Mouse (Mus musculus) neural tube, embryonic 11.5 days (tissue): Measurements from ENCODE around the gene Trub1. TPM values are rescaled to one million over a fixed set of nuclear protein-coding genes. Genes with fewer than 3 reads are reported as not detected.

Experiments
- ATAC-seq: fragments of 200-750 bp; cut with Nextera tagmentation; 2 replicates; pipeline ENCODE4 v1.8.0; 2017; ENCODE audit warnings: moderate number of reproducible peaks, mild to moderate bottlenecking, moderate TSS enrichment, moderate library complexity; ENCODE audit not compliant: insufficient read depth, low FRiP score, low TSS enrichment
- DNase-seq: peaks from one replicate; pipeline ENCODE4 v3.0.0-alpha.2; 2015; ENCODE audit warnings: low spot score
- H3K27ac ChIP-seq: fragments of 300-500 bp; sonication (generic); 2 replicates; pipeline ENCODE4 v1.5.1; 2014; ENCODE audit warnings: low read depth, mild to moderate bottlenecking, low read length
- H3K27me3 ChIP-seq: fragments of 300-500 bp; sonication (generic); 2 replicates; pipeline ENCODE4 v1.6.1; 2014; ENCODE audit warnings: mild to moderate bottlenecking, low read length, mixed read lengths; ENCODE audit not compliant: control insufficient read depth, insufficient read depth
- H3K36me3 ChIP-seq: fragments of 300-500 bp; sonication (generic); 2 replicates; pipeline ENCODE4 v1.6.1; 2014; ENCODE audit warnings: mild to moderate bottlenecking, low read length, moderate library complexity, mixed read lengths; ENCODE audit not compliant: control insufficient read depth, insufficient read depth
- H3K4me1 ChIP-seq: fragments of 300-500 bp; sonication (generic); 2 replicates; pipeline ENCODE4 v1.6.1; 2014; ENCODE audit warnings: low read length, mixed read lengths; ENCODE audit not compliant: control insufficient read depth, insufficient read depth
- H3K4me2 ChIP-seq: fragments of 300-500 bp; sonication (generic); 2 replicates; pipeline ENCODE4 v1.6.1; 2014; ENCODE audit warnings: low read depth, mild to moderate bottlenecking, moderate library complexity
- H3K4me3 ChIP-seq: fragments of 300-500 bp; sonication (generic); 2 replicates; pipeline ENCODE4 v1.5.1; 2014; ENCODE audit warnings: low read depth, low read length
- H3K9ac ChIP-seq: fragments of 300-500 bp; sonication (generic); 2 replicates; pipeline ENCODE4 v1.6.1; 2014; ENCODE audit warnings: mild to moderate bottlenecking, low read length
- H3K9me3 ChIP-seq: fragments of 300-500 bp; sonication (generic); 2 replicates; pipeline ENCODE4 v1.6.1; 2016; ENCODE audit warnings: low read length; ENCODE audit not compliant: control insufficient read depth
- WGBS: fragments of 180-500 bp; shearing (Covaris S2); extraction: QIAGEN DNeasy Blood & Tissue Kit; methylation state at CpG from one replicate; pipeline ENCODE4 v1.1.7; 2014; 5-methylcytosine and 5-hydroxymethylcytosine counted together
- polyA plus RNA-seq: library from polyadenylated mRNA; unstranded; fragments of >200 nt; fragmentation: Nextera tagmentation; extraction: Ambion mirVana; gene quantifications from 2 replicates; pipeline ENCODE4 v1.2.1, GENCODE M21; 2014

Trub1 gene
- polyA plus RNA-seq = 15.1 and 19.0 TPM in 2 replicates

GRCm38 (mm10) chr19:57452492-57453217 is at the start of gene Trub1:
TSS of gene Trub1 (plus strand) at chr19:57452912.
- ATAC-seq = peak; percentile 92
- Histone ChIP-seq H3K4me2 (peak within 1 kb of the TSS; percentile 42), H3K4me1 (no peaks in the 10 kb centered on the region), H3K27me3 (no peaks in the 10 kb centered on the region), H3K36me3 (no peaks in the 10 kb centered on the region), H3K4me3 (peak within 1 kb of the TSS; percentile 73), H3K27ac (no peak within 1 kb of the TSS), H3K9ac (peak within 1 kb of the TSS; percentile 83), H3K9me3 (no peaks in the 10 kb centered on the region)
- WGBS = 5% methylated on average over 26 of the region's 26 CpGs
- DNase-seq = peak; percentile 82

GRCm38 (mm10) chr19:57403700-57404501 is 48.8 kb upstream of the Trub1 start:
- Histone ChIP-seq H3K4me3 (no peak overlapping the region), H3K4me1 (no peaks in the 10 kb centered on the region), H3K27me3 (no peaks in the 10 kb centered on the region), H3K36me3 (no peaks in the 10 kb centered on the region), H3K9me3 (no peaks in the 10 kb centered on the region), H3K4me2 (peak overlapping the region; percentile 22; the same call in 1 of the 2 replicates), H3K27ac (no peak overlapping the region), H3K9ac (no peak overlapping the region)
- DNase-seq (peak; percentile 86), ATAC-seq (peak; percentile 38; the same call in 1 of the 2 replicates)
- WGBS = 12% methylated on average over 24 of the region's 24 CpGs

- no peak for ATAC-seq
- Histone ChIP-seq H3K27ac (no peak overlapping the region), H3K9ac (no peak overlapping the region)
Measured at GRCm38 (mm10) chr19:57404502-57404848, 48.2 kb upstream of the Trub1 start.

GRCm38 (mm10) chr19:57407947-57408346 is 44.8 kb upstream of the Trub1 start:
- Histone ChIP-seq H3K4me3 (no peak overlapping the region), H3K27ac (no peak overlapping the region), H3K9me3 (no peaks in the 10 kb centered on the region), H3K9ac (no peak overlapping the region), H3K4me2 (no peak overlapping the region), H3K4me1 (peaks cover 6% of the 10 kb centered on the region; the same call in 1 of the 2 replicates), H3K36me3 (no peaks in the 10 kb centered on the region), H3K27me3 (no peaks in the 10 kb centered on the region)
- DNase-seq (no peak), ATAC-seq (no peak)
- WGBS = 92% methylated on average over 1 of the region's 1 CpGs

More at GRCm38 (mm10) chr19:57404502-57404848, 48.2 kb upstream of the Trub1 start:
- Histone ChIP-seq H3K4me1 (no peaks in the 10 kb centered on the region), H3K4me2 (peak overlapping the region; percentile 22; the same call in 1 of the 2 replicates), H3K9me3 (no peaks in the 10 kb centered on the region), H3K27me3 (no peaks in the 10 kb centered on the region), H3K4me3 (0 out of 2 replicates have a peak overlapping the region, but pooled peaks have one; percentile 8), H3K36me3 (no peaks in the 10 kb centered on the region)
- no peak for DNase-seq
- WGBS = 8% methylated on average over 9 of the region's 9 CpGs

GRCm38 (mm10) chr19:57411375-57412196 is 41.1 kb upstream of the Trub1 start:
- Histone ChIP-seq H3K9ac (peak overlapping the region; percentile 10; the same call in 1 of the 2 replicates), H3K4me3 (no peak overlapping the region), H3K27me3 (no peaks in the 10 kb centered on the region), H3K9me3 (no peaks in the 10 kb centered on the region), H3K4me1 (peaks cover 6% of the 10 kb centered on the region; the same call in 1 of the 2 replicates), H3K36me3 (no peaks in the 10 kb centered on the region), H3K4me2 (peak overlapping the region; percentile 16; the same call in 1 of the 2 replicates), H3K27ac (peak overlapping the region; percentile 27; the same call in 1 of the 2 replicates)
- WGBS = 37% methylated on average over 29 of the region's 29 CpGs
- DNase-seq = peak; percentile 43
- no peak for ATAC-seq

DNA sequence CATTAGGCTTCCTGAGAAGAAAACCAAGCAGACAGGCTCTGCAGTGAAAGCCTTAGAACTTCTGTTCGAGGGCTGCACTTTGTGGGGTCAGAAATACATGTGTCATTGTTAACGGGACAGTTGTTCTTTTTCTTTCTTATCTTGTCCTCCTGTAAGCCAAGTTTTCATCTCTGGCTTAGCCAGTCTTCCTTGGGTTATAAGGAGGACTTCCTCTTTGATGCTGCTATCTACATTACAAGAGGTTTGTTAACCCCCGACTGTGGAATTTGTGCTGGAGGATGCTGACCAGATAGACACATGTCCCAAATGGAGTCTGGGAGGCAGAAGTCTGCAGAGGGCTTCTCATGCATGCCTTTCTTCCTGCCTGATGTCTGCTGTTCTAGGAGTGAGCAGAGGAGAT is 39.5 kb upstream of the Trub1 start:
- H3K27ac ChIP-seq = no peak overlapping the region
- no peak for ATAC-seq
- H3K4me1 ChIP-seq = peaks cover 6% of the 10 kb centered on the region
- no peaks in the 10 kb centered on the region for H3K9me3 ChIP-seq
- no peak overlapping the region for H3K4me2 ChIP-seq
- H3K9ac ChIP-seq = no peak overlapping the region
- 87% methylated on average over 3 of the region's 3 CpGs for WGBS
- no peak for DNase-seq
- no peak overlapping the region for H3K4me3 ChIP-seq
- no peaks in the 10 kb centered on the region for H3K27me3 ChIP-seq
- no peaks in the 10 kb centered on the region for H3K36me3 ChIP-seq

DNA sequence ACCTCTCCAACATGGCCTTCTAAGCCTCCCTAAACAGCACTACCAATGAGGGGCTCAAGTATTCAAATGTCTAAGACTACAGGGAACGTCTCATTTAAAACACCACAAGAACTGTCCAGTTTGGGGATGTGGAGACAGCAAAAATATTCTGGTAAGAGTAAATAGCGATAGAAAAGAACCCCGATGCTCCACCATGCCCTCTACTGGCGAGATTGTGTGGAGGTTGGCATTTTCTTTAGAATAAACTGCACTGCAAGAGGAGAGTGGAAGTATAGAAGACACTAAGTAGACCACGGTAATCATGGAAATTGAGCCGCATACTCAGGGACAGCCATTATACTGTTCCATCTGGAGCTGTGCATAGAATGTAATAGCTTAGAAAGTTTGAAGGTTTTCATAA is 38.8 kb upstream of the Trub1 start:
- Histone ChIP-seq H3K36me3 (no peaks in the 10 kb centered on the region), H3K27ac (no peak overlapping the region), H3K4me1 (peaks cover 6% of the 10 kb centered on the region), H3K9me3 (no peaks in the 10 kb centered on the region), H3K4me2 (no peak overlapping the region), H3K4me3 (no peak overlapping the region), H3K27me3 (no peaks in the 10 kb centered on the region), H3K9ac (no peak overlapping the region)
- 84% methylated on average over 6 of the region's 6 CpGs for WGBS
- no peak for ATAC-seq
- no peak for DNase-seq

DNA sequence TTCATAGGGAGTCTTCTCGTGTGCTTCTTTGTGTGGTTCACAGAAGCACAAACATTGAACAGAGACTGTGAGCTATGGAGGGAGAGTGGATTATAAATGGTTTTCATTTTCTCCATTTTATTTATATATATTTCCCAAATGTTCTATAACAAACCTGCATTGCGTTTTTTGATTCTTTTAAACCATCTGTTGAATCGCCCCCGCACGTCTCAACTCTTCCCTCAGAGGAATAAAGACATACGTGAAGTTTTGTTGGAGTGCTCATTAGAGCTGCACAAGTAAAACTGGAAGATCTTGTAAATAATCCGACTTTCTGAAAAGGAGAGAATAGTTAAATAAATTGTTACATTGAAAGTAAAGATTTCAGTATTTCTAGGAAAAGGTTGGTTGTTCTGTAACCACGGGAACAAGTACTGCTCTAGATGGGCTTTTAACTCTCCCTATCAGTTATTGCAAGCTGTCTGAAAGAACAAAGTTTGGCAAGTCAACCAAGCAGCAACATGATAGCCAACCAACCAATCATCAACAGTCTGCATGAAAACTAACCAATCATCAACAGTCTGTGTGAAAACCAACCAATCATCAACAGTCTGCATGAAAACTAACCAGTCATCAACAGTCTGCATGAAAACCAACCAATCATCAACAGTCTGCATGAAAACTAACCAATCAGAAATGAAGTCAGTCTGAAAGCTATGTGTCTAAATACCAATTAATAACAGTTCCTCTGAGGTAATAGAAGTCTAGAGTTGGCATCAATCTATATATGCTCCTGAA is 37.5 kb upstream of the Trub1 start:
- DNase-seq = no peak
- H3K36me3 ChIP-seq = no peaks in the 10 kb centered on the region
- no peak overlapping the region for H3K4me3 ChIP-seq
- WGBS = 88% methylated on average over 8 of the region's 8 CpGs
- H3K9me3 ChIP-seq = no peaks in the 10 kb centered on the region
- no peak overlapping the region for H3K9ac ChIP-seq
- H3K4me1 ChIP-seq = peaks cover 6% of the 10 kb centered on the region
- no peak for ATAC-seq
- H3K27ac ChIP-seq = no peak overlapping the region
- H3K4me2 ChIP-seq = no peak overlapping the region
- no peaks in the 10 kb centered on the region for H3K27me3 ChIP-seq
